Mouse (Mus musculus) limb, embryonic 12.5 days (tissue): ENCODE measurements around the gene Olfr916. TPM values are rescaled to one million over a fixed set of nuclear protein-coding genes. Genes with fewer than 3 reads are reported as not detected.

Experiments
- ATAC-seq: fragments of 200-750 bp; cut with Nextera tagmentation; 2 replicates; pipeline ENCODE4 v1.8.0; 2017; ENCODE audit warnings: low read depth, moderate TSS enrichment; ENCODE audit not compliant: insufficient number of reproducible peaks, insufficient read depth, low FRiP score, low TSS enrichment
- H3K27ac ChIP-seq: fragments of 300-500 bp; sonication (generic); 2 replicates; pipeline ENCODE4 v1.5.1; 2016; ENCODE audit warnings: mild to moderate bottlenecking, moderate library complexity
- H3K27me3 ChIP-seq: fragments of 300-500 bp; sonication (generic); 2 replicates; pipeline ENCODE4 v1.6.1; 2016; ENCODE audit warnings: mild to moderate bottlenecking, moderate library complexity
- H3K36me3 ChIP-seq: fragments of 300-500 bp; sonication (generic); 2 replicates; pipeline ENCODE4 v1.6.1; 2016; ENCODE audit warnings: mild to moderate bottlenecking, moderate library complexity
- H3K4me1 ChIP-seq: fragments of 300-500 bp; sonication (generic); replicated peaks from 2 replicates; pipeline ENCODE4 v1.6.1; 2016
- H3K4me2 ChIP-seq: fragments of 300-500 bp; sonication (generic); 2 replicates; pipeline ENCODE4 v1.6.1; 2016; ENCODE audit warnings: mild to moderate bottlenecking, moderate library complexity
- H3K4me3 ChIP-seq: fragments of 300-500 bp; sonication (generic); replicated peaks from 2 replicates; pipeline ENCODE4 v1.5.1; 2016; ENCODE audit warnings: mild to moderate bottlenecking
- H3K9ac ChIP-seq: fragments of 300-500 bp; sonication (generic); replicated peaks from 2 replicates; pipeline ENCODE4 v1.6.1; 2016; ENCODE audit warnings: mild to moderate bottlenecking, moderate library complexity
- H3K9me3 ChIP-seq: fragments of 300-500 bp; sonication (generic); 2 replicates; pipeline ENCODE4 v1.6.1; 2016; ENCODE audit warnings: mild to moderate bottlenecking, moderate library complexity
- WGBS: fragments of 180-500 bp; shearing (Covaris S2); methylation state at CpG from one replicate; pipeline ENCODE4 v1.1.7; 2016; 5-methylcytosine and 5-hydroxymethylcytosine counted together
- polyA plus RNA-seq: library from polyadenylated mRNA; unstranded; fragments of >200 nt; fragmentation: Nextera tagmentation; extraction: Ambion mirVana; gene quantifications from 2 replicates; pipeline ENCODE4 v1.2.1, GENCODE M21; 2016

Olfr916 gene
- not detected in 2 replicates for polyA plus RNA-seq

GRCm38 (mm10) chr9:38659775-38660174 is at the start of gene Olfr916:
Gene Olfr916 (minus strand): TSS chr9:38659875.
- Histone ChIP-seq H3K36me3 (no peaks in the 10 kb centered on the region), H3K9ac (no peak within 1 kb of the TSS), H3K4me2 (no peak within 1 kb of the TSS), H3K27ac (no peak within 1 kb of the TSS), H3K4me1 (no peaks in the 10 kb centered on the region), H3K9me3 (no peaks in the 10 kb centered on the region), H3K4me3 (no peak within 1 kb of the TSS), H3K27me3 (no peaks in the 10 kb centered on the region)
- WGBS, result 68% methylated on average over 1 of the region's 1 CpGs
- no peak for ATAC-seq

DNA sequence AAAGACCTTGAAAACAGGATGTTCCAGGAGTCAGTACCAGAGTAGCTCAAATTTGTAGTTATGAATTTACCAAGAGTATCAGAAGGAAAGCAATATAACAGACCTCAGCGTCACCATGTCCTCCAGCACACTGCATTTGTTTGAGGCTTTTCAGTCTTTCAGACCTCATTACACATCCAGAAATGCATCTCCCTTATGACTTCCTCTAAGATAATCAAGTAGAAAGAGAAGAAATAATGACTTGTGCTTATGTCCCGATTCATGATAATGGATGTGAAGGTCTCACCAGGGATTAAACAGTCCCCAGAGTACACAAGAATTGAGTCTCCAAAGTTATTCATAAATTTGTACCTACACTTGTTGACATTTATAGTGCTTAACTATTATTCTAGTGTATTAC is 14.8 kb upstream of the Olfr916 start, which contains the start of gene Olfr918:
Gene Olfr918 (minus strand): TSS at position 101 of the 400 bp plus-strand sequence.
- H3K9ac ChIP-seq, result no peak within 1 kb of the TSS
- no peak within 1 kb of the TSS for H3K4me2 ChIP-seq
- no peaks in the 10 kb centered on the region for H3K36me3 ChIP-seq
- ATAC-seq, result no peak
- H3K4me3 ChIP-seq, result no peak within 1 kb of the TSS
- no peak within 1 kb of the TSS for H3K27ac ChIP-seq
- WGBS, result 87% methylated on average over 2 of the region's 2 CpGs
- H3K4me1 ChIP-seq, result no peaks in the 10 kb centered on the region
- H3K27me3 ChIP-seq, result no peaks in the 10 kb centered on the region
- no peaks in the 10 kb centered on the region for H3K9me3 ChIP-seq

- Histone ChIP-seq H3K27ac (no peak overlapping the region), H3K4me1 (no peaks in the 10 kb centered on the region), H3K9ac (no peak overlapping the region), H3K4me3 (no peak overlapping the region), H3K4me2 (no peak overlapping the region), H3K27me3 (no peaks in the 10 kb centered on the region), H3K9me3 (no peaks in the 10 kb centered on the region), H3K36me3 (no peaks in the 10 kb centered on the region)
- 80% methylated on average over 2 of the region's 2 CpGs for WGBS
- no peak for ATAC-seq
Measured at GRCm38 (mm10) chr9:38672887-38673286, 13.2 kb upstream of the Olfr916 start.

DNA sequence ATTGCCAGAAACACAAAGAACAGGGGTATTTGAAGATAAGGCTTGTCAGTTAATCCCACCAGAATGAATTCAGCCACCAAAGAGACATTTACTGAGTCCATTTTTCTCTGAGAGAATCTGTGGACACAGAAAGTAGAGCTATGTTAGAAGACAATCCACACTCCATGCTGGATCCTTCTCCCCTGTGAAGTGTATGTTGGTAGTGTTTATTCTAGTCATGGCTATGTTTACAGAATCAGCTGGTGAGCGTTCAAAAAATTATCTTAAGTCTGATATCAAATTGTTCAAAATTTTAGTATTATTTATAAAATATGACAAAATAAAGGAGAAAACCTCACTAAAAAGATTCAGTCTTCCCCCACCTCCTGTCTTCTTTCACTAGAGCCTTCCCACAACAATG is 6.1 kb upstream of the Olfr916 start, which contains the start of gene Olfr917:
Gene Olfr917 (minus strand): TSS at position 101 of the 400 bp plus-strand sequence.
- Histone ChIP-seq H3K4me3 (no peak within 1 kb of the TSS), H3K9ac (no peak within 1 kb of the TSS), H3K36me3 (no peaks in the 10 kb centered on the region), H3K27me3 (no peaks in the 10 kb centered on the region), H3K27ac (no peak within 1 kb of the TSS), H3K4me1 (no peaks in the 10 kb centered on the region), H3K4me2 (no peak within 1 kb of the TSS), H3K9me3 (no peaks in the 10 kb centered on the region)
- 88% methylated on average over 1 of the region's 1 CpGs for WGBS
- no peak for ATAC-seq

- Histone ChIP-seq H3K4me2 (no peak overlapping the region), H3K9me3 (peaks cover 4% of the 10 kb centered on the region), H3K27me3 (no peaks in the 10 kb centered on the region), H3K4me1 (no peaks in the 10 kb centered on the region), H3K4me3 (no peak overlapping the region), H3K36me3 (no peaks in the 10 kb centered on the region), H3K9ac (no peak overlapping the region), H3K27ac (no peak overlapping the region)
- no peak for ATAC-seq
- WGBS, result 87% methylated on average over 4 of the region's 4 CpGs
Measured at GRCm38 (mm10) chr9:38632406-38632805, 27.3 kb downstream of the Olfr916 start.

Other genes with a start within 250 kb of the Olfr916 start
- gene Olfr901, start 230.4 kb downstream of the Olfr916 start, polyA plus RNA-seq, result not detected in 2 replicates
- not detected in 2 replicates for gene Olfr902, start 212.2 kb downstream of the Olfr916 start, polyA plus RNA-seq
- not detected in 2 replicates for gene Olfr904, start 196.7 kb downstream of the Olfr916 start, polyA plus RNA-seq
- gene Olfr905, start 188.8 kb downstream of the Olfr916 start, polyA plus RNA-seq, result not detected in 2 replicates
- not detected in 2 replicates for gene Olfr906, start 172.8 kb downstream of the Olfr916 start, polyA plus RNA-seq
- not detected in 2 replicates for gene Olfr907, start 164.1 kb downstream of the Olfr916 start, polyA plus RNA-seq
- not detected in 2 replicates for gene Olfr911-ps1, start 138.3 kb downstream of the Olfr916 start, polyA plus RNA-seq
- not detected in 2 replicates for gene Olfr910, start 122.0 kb downstream of the Olfr916 start, polyA plus RNA-seq
- not detected in 2 replicates for gene Olfr912, start 79.7 kb downstream of the Olfr916 start, polyA plus RNA-seq
- gene Olfr913, start 67.1 kb downstream of the Olfr916 start, polyA plus RNA-seq, result not detected in 2 replicates
- not detected in 2 replicates for gene Olfr914, start 54.8 kb downstream of the Olfr916 start, polyA plus RNA-seq
- gene Olfr917, start 6.0 kb upstream of the Olfr916 start, polyA plus RNA-seq, result not detected in 2 replicates
- gene Olfr918, start 14.7 kb upstream of the Olfr916 start, polyA plus RNA-seq, result not detected in 2 replicates
- not detected in 2 replicates for gene Olfr919, start 43.8 kb upstream of the Olfr916 start, polyA plus RNA-seq
- gene Vwa5a, start 58.4 kb upstream of the Olfr916 start, polyA plus RNA-seq, result 14.2 and 15.9 TPM in 2 replicates
- not detected in 2 replicates for gene Olfr920, start 92.4 kb upstream of the Olfr916 start, polyA plus RNA-seq
- gene Olfr921, start 113.2 kb upstream of the Olfr916 start, polyA plus RNA-seq, result not detected in 2 replicates
- not detected in 2 replicates for gene Olfr922, start 154.7 kb upstream of the Olfr916 start, polyA plus RNA-seq
- gene Olfr923, start 166.7 kb upstream of the Olfr916 start, polyA plus RNA-seq, result not detected in 2 replicates
- not detected in 2 replicates for gene Olfr924, start 184.6 kb upstream of the Olfr916 start, polyA plus RNA-seq
- not detected in 2 replicates for gene Olfr26, start 195.2 kb upstream of the Olfr916 start, polyA plus RNA-seq
- not detected in 2 replicates for gene Olfr926, start 217.3 kb upstream of the Olfr916 start, polyA plus RNA-seq